Mouse (Mus musculus): ENCODE measurements around the gene Rbpj. TPM values are rescaled to one million over a fixed set of nuclear protein-coding genes. Genes with fewer than 3 reads are reported as not detected.

Gene Rbpj
- polyA plus RNA-seq, 1 experiment = 17.5 TPM

DNA sequence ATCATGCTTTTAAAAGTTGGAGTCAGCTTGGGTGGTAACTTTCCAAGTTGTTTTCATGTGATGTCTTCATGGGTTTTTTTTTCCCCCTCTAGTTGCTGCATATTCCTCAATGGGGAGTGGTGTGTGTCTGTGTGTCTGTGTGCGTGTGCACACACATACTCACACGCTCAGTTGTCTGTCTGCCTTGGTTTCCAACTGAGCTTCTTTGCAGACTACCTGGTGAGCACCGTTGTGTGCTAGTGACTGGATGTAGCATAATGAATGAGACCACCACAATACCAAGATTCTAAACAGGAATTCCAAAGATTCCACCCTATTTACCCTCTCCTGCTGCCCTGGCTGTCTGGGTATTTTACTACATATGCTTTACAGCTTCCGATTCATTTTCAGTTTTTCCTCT, 86.0 kb downstream of the Rbpj start:
- no peaks in the 10 kb centered on the region; the same call in 1 of the 2 replicates for H3K4me1 ChIP-seq (ENCODE audit: control insufficient read depth, insufficient read depth, low read length)
- 89% methylated on average over 4 of the region's 4 CpGs for WGBS
- H3K4me3 ChIP-seq (replicated peaks; ENCODE audit: extremely low read depth, low read depth, low read length) = no peak overlapping the region
- TF ChIP-seq POLR2A (IDR thresholded peaks at IDR 0.05; ENCODE audit: borderline replicate concordance, extremely low read depth, low read depth, low read length) (no peak), CTCF (IDR thresholded peaks at IDR 0.05; ENCODE audit: insufficient read depth, low read length) (no peak)
- DNase-seq = no peak

- no peaks in the 10 kb centered on the region for H3K4me1 ChIP-seq (ENCODE audit: control insufficient read depth, insufficient read depth, low read length)
- 91% methylated on average over 1 of the region's 1 CpGs for WGBS
- no peak for DNase-seq
- no peak overlapping the region for H3K4me3 ChIP-seq (replicated peaks; ENCODE audit: extremely low read depth, low read depth, low read length)
- TF ChIP-seq CTCF (IDR thresholded peaks at IDR 0.05; ENCODE audit: insufficient read depth, low read length) = no peak
- TF ChIP-seq POLR2A (IDR thresholded peaks at IDR 0.05; ENCODE audit: borderline replicate concordance, extremely low read depth, low read depth, low read length) = no peak
These were observed 87.3 kb downstream of the Rbpj start for GRCm38 (mm10) chr5:53553281-53553680.

DNA sequence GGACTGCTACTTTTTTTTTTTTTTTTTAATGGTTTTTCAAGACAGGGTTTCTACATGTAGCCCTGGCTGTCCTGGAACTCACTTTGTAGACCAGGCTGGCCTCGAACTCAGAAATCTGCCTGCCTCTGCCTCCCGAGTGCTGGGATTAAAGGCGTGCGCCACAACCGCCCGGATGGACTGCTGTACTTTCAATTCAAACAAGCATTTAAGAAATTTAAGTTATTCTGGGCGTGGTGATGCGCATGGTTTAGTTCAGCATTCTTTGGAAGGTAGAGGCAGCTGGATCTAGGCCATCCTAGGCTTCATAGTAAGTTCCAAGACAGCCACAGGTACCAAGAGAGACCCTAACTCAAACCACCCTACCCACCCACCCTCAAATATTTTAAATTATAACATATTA, 88.2 kb downstream of the Rbpj start:
- H3K4me3 ChIP-seq (replicated peaks; ENCODE audit: extremely low read depth, low read depth, low read length) = no peak overlapping the region
- no peaks in the 10 kb centered on the region for H3K4me1 ChIP-seq (ENCODE audit: control insufficient read depth, insufficient read depth, low read length)
- WGBS = 94% methylated on average over 8 of the region's 8 CpGs
- TF ChIP-seq POLR2A (IDR thresholded peaks at IDR 0.05; ENCODE audit: borderline replicate concordance, extremely low read depth, low read depth, low read length) (no peak), CTCF (IDR thresholded peaks at IDR 0.05; ENCODE audit: insufficient read depth, low read length) (no peak)
- no peak for DNase-seq

DNA sequence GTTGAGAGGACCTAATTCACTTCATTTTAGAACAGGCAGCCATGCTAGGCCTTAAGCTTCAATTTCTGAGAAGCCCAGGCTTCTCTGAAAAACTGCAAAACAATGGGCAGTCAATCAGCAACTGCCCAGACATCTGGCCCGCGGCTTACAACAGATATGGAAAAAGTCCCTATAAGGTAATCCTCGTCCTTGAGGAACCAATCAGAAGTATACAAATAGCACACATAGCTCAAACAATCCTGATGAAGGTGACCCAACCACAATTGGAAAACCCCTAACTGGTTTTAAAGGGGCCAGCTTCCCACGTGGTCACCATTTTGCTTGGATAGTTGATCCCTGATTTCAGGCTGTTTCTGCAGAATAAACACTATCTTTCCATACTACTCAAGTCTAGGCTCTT, 89.0 kb downstream of the Rbpj start:
- WGBS = 84% methylated on average over 4 of the region's 4 CpGs
- H3K4me1 ChIP-seq (ENCODE audit: control insufficient read depth, insufficient read depth, low read length) = no peaks in the 10 kb centered on the region
- TF ChIP-seq CTCF (IDR thresholded peaks at IDR 0.05; ENCODE audit: insufficient read depth, low read length) = no peak
- TF ChIP-seq POLR2A (IDR thresholded peaks at IDR 0.05; ENCODE audit: borderline replicate concordance, extremely low read depth, low read depth, low read length) = no peak
- no peak for DNase-seq
- no peak overlapping the region for H3K4me3 ChIP-seq (replicated peaks; ENCODE audit: extremely low read depth, low read depth, low read length)

DNA sequence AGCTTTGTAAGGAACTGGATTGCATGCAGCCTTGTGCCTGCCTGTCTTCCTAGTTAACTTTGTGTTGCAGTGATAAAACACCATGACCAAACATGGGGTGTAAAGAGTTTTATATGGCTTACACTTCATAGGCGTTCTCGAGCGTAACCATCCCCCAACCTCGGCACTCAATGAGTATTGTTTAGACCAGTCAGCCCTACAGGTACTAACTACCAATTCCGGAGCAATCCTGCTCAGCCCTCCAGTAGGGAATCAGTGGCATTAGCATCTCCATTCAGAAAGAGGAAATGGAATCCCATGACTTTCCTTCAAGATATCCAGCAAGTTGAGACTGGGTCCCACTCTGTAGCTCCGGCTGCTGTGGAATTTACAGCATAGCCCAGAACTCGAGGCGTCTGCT, 89.5 kb downstream of the Rbpj start:
- Histone ChIP-seq H3K4me3 (replicated peaks; ENCODE audit: extremely low read depth, low read depth, low read length) (no peak overlapping the region), H3K4me1 (ENCODE audit: control insufficient read depth, insufficient read depth, low read length) (no peaks in the 10 kb centered on the region)
- no peak for DNase-seq
- no peak for TF ChIP-seq POLR2A (IDR thresholded peaks at IDR 0.05; ENCODE audit: borderline replicate concordance, extremely low read depth, low read depth, low read length)
- TF ChIP-seq CTCF (IDR thresholded peaks at IDR 0.05; ENCODE audit: insufficient read depth, low read length) = no peak
- 93% methylated on average over 8 of the region's 8 CpGs for WGBS

DNA sequence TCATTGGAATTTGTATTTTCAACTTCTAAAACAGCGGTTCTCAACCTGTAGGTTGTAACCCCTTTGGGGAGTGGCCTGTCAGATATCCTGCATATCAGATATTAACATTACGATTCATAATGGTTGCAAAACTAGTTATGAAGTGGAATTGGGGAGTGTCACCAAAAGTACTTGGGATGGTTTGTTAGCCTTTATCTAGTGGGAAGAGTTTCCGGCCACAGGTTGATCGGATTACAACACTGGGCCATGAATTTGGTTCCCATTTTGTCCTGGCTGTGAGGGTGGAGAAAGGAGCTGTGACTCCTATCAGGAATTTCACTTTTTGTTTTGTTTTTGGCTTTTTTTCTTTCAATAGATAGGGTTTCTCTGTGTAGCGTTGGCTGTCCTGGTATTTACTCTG, 90.0 kb downstream of the Rbpj start:
- TF ChIP-seq POLR2A (IDR thresholded peaks at IDR 0.05; ENCODE audit: borderline replicate concordance, extremely low read depth, low read depth, low read length) (no peak), CTCF (IDR thresholded peaks at IDR 0.05; ENCODE audit: insufficient read depth, low read length) (no peak)
- DNase-seq = no peak
- 90% methylated on average over 5 of the region's 5 CpGs for WGBS

GRCm38 (mm10) chr5:53557544-53558260, 91.8 kb downstream of the Rbpj start:
- H3K4me3 ChIP-seq (replicated peaks; ENCODE audit: extremely low read depth, low read depth, low read length) = no peak overlapping the region
- H3K4me1 ChIP-seq (ENCODE audit: control insufficient read depth, insufficient read depth, low read length) = no peaks in the 10 kb centered on the region
- DNase-seq = no peak
- 63% methylated on average over 6 of the region's 6 CpGs for WGBS
- TF ChIP-seq POLR2A (IDR thresholded peaks at IDR 0.05; ENCODE audit: borderline replicate concordance, extremely low read depth, low read depth, low read length) (no peak), CTCF (IDR thresholded peaks at IDR 0.05; ENCODE audit: insufficient read depth, low read length) (no peak)

More for the DNA sequence above, 90.0 kb downstream of the Rbpj start:
- no peak overlapping the region for H3K4me3 ChIP-seq (replicated peaks; ENCODE audit: extremely low read depth, low read depth, low read length)
- no peaks in the 10 kb centered on the region for H3K4me1 ChIP-seq (ENCODE audit: control insufficient read depth, insufficient read depth, low read length)

DNA sequence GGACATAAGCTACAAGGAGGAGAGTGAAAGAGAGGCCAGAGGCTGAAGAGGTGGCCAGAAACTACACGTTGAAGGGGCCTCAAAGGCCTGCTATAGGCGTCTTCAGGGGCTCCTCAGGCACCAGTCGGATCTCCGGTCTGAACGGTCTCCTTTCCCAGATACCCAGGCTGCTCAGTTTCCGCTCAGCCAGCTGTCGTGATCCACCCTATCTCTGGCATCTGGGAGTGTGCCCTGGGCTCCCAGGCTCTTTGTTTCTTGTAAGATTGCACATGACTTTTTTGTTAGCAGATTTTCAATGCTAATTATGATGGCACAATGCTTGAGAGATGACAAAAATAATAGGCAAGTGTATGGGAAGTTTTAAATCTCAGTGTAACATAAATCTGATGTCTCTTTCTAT, 95.2 kb downstream of the Rbpj start:
- TF ChIP-seq POLR2A (IDR thresholded peaks at IDR 0.05; ENCODE audit: borderline replicate concordance, extremely low read depth, low read depth, low read length) (no peak), CTCF (IDR thresholded peaks at IDR 0.05; ENCODE audit: insufficient read depth, low read length) (no peak)
- no peak overlapping the region for H3K4me3 ChIP-seq (replicated peaks; ENCODE audit: extremely low read depth, low read depth, low read length)
- 84% methylated on average over 7 of the region's 7 CpGs for WGBS
- no peak for DNase-seq
- no peaks in the 10 kb centered on the region for H3K4me1 ChIP-seq (ENCODE audit: control insufficient read depth, insufficient read depth, low read length)

DNA sequence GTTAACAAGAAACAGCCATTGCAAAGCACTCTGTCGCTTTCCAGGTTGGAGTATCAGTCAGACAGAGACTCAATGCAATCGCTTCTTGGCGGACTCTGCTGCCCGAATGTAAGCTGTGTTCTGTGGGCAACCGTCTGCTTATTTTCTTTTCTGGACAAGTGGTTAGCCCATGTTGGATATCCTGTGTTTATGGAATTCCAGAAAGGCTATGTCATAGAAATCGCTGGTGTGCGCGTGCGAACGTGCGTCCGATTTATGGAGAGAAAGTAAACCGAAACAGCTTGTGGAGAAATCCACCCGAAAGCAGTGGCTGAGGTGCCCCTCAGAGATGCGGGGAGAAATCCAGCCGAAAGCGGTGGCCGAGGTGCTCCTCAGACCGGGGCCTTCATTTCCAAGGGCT, 98.4 kb downstream of the Rbpj start:
- 51% methylated on average over 19 of the region's 19 CpGs for WGBS
- no peak for DNase-seq
- Histone ChIP-seq H3K4me3 (replicated peaks; ENCODE audit: extremely low read depth, low read depth, low read length) (peak overlapping the region; percentile 39), H3K4me1 (ENCODE audit: control insufficient read depth, insufficient read depth, low read length) (no peaks in the 10 kb centered on the region)
- no peak for TF ChIP-seq CTCF (IDR thresholded peaks at IDR 0.05; ENCODE audit: insufficient read depth, low read length)

DNA sequence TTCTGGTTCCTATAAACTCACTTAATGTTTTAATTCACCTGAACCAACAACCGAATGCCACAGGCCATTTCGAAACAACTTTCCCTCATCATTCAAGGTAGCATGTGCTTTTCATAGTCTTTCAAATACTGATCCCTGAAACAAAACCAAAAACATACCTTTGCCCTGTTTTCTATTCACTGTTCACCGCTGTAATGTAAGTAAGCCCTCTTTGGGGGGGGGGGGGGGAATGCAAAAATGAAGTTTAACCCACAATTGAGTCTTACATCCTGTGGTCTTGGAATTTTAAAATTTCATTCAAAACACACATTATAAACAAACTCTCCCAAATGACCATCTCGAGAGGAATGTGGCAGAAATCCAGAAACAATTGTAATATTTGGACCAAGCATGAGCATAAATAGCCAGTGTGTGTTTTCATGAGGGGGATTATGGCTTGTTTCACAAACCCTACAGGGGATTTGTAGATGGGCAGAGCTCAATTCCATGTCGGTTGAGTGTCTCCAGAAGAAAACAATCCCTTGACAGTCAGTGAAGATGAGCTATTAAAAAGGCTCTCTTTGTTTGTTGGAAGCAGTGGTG, 99.4 kb downstream of the Rbpj start:
- Histone ChIP-seq H3K4me3 (replicated peaks; ENCODE audit: extremely low read depth, low read depth, low read length) (no peak overlapping the region), H3K4me1 (ENCODE audit: control insufficient read depth, insufficient read depth, low read length) (no peaks in the 10 kb centered on the region)
- DNase-seq = no peak
- TF ChIP-seq POLR2A (IDR thresholded peaks at IDR 0.05; ENCODE audit: borderline replicate concordance, extremely low read depth, low read depth, low read length) (no peak), CTCF (IDR thresholded peaks at IDR 0.05; ENCODE audit: insufficient read depth, low read length) (no peak)
- WGBS = 49% methylated on average over 5 of the region's 5 CpGs
